Mouse (Mus musculus) intestine, embryonic 16.5 days (tissue): Measurements from ENCODE around the gene Lacc1. TPM values are rescaled to one million over a fixed set of nuclear protein-coding genes. Genes with fewer than 3 reads are reported as not detected.
"Not testable (repeated sequence)": the region's sequence is repeated elsewhere in the genome, so short reads cannot be mapped to it uniquely, and the experiment has no call there.

Source experiments
- ATAC-seq: fragments of 200-750 bp; cut with Nextera tagmentation; 2 replicates; pipeline ENCODE4 v1.8.0; 2017; ENCODE audit warnings: moderate TSS enrichment, moderate library complexity
- H3K27ac ChIP-seq: fragments of 300-500 bp; sonication (generic); 2 replicates; pipeline ENCODE4 v1.5.1; 2014; ENCODE audit warnings: mild to moderate bottlenecking, low read length
- H3K27me3 ChIP-seq: fragments of 300-500 bp; sonication (generic); replicated peaks from 2 replicates; pipeline ENCODE4 v1.6.1; 2014; ENCODE audit warnings: low read length, control low read depth, mixed read lengths; ENCODE audit not compliant: control insufficient read depth, insufficient read depth
- H3K36me3 ChIP-seq: fragments of 300-500 bp; sonication (generic); 2 replicates; pipeline ENCODE4 v1.6.1; 2014; ENCODE audit warnings: low read length, control low read depth; ENCODE audit not compliant: control insufficient read depth, insufficient read depth
- H3K4me1 ChIP-seq: fragments of 300-500 bp; sonication (generic); 2 replicates; pipeline ENCODE4 v1.6.1; 2014; ENCODE audit warnings: low read length, control low read depth, mixed read lengths; ENCODE audit not compliant: control insufficient read depth, insufficient read depth
- H3K4me2 ChIP-seq: fragments of 300-500 bp; sonication (generic); 2 replicates; pipeline ENCODE4 v1.6.1; 2014; ENCODE audit warnings: low read depth, low read length, control low read depth
- H3K4me3 ChIP-seq: fragments of 300-500 bp; sonication (generic); 2 replicates; pipeline ENCODE4 v1.5.1; 2014; ENCODE audit warnings: mild to moderate bottlenecking, low read length
- H3K9ac ChIP-seq: fragments of 300-500 bp; sonication (generic); 2 replicates; pipeline ENCODE4 v1.6.1; 2014; ENCODE audit warnings: low read depth, low read length
- H3K9me3 ChIP-seq: fragments of 300-500 bp; sonication (generic); 2 replicates; pipeline ENCODE4 v1.6.1; 2016; ENCODE audit warnings: low read length, control low read depth; ENCODE audit not compliant: control insufficient read depth
- WGBS: fragments of 180-500 bp; shearing (Covaris S2); extraction: QIAGEN DNeasy Blood & Tissue Kit; methylation state at CpG from one replicate; pipeline ENCODE4 v1.1.7; 2014; 5-methylcytosine and 5-hydroxymethylcytosine counted together
- polyA plus RNA-seq: library from polyadenylated mRNA; unstranded; fragments of >200 nt; fragmentation: Nextera tagmentation; extraction: Ambion mirVana; gene quantifications from 2 replicates; pipeline ENCODE4 v1.2.1, GENCODE M21; 2015

Gene Lacc1
- polyA plus RNA-seq, 1 experiment from 2014 or later, result 8.8 TPM

DNA sequence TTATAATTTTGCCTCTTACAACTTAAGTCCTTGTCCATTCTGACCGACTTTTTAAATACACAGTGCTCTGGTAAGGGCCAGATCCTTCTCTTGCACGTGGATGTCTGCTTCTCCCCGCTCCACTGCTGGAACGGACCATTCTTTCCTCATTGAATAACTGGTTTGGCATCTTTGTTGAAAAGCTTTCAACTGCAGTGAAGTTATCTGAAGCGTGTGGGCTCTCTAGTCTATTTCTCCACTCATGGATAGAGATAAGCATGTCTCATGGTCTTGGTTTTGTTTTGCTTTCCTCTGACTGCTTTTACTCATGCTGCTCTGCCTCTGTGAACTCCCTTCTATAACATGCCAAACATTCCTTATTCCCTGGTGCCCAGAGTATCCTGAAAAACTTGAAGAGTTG is 4.3 kb downstream of the Lacc1 start:
- Histone ChIP-seq H3K9ac (no peak overlapping the region), H3K36me3 (no peaks in the 10 kb centered on the region), H3K4me3 (no peak overlapping the region), H3K4me2 (no peak overlapping the region), H3K9me3 (no peaks in the 10 kb centered on the region), H3K27ac (no peak overlapping the region), H3K4me1 (no peaks in the 10 kb centered on the region), H3K27me3 (no peaks in the 10 kb centered on the region)
- no peak for ATAC-seq
- WGBS, result 58% methylated on average over 5 of the region's 5 CpGs

DNA sequence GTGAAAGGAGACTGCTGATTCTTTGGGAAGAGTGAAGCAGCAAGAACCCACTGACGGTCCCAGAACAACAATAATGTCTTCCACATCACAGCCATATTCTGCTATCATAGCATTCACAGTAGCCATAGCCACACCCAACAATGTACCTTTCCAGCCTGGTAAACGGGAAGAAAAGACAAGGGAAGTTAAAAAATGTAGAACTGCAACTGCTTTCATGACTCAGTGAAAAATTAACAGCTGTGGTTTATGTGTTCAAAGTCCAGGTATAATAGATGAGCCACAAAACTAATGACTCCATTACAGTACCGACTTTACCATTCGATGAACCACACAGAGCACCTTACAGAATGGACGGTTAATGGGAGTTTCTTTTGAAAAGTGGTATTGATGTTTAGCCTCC is 5.9 kb downstream of the Lacc1 start:
- Histone ChIP-seq H3K4me3 (no peak overlapping the region), H3K36me3 (no peaks in the 10 kb centered on the region), H3K4me1 (no peaks in the 10 kb centered on the region), H3K27ac (no peak overlapping the region), H3K9me3 (no peaks in the 10 kb centered on the region), H3K9ac (no peak overlapping the region), H3K4me2 (no peak overlapping the region), H3K27me3 (no peaks in the 10 kb centered on the region)
- WGBS, result 72% methylated on average over 5 of the region's 5 CpGs
- peak; percentile 66 for ATAC-seq

DNA sequence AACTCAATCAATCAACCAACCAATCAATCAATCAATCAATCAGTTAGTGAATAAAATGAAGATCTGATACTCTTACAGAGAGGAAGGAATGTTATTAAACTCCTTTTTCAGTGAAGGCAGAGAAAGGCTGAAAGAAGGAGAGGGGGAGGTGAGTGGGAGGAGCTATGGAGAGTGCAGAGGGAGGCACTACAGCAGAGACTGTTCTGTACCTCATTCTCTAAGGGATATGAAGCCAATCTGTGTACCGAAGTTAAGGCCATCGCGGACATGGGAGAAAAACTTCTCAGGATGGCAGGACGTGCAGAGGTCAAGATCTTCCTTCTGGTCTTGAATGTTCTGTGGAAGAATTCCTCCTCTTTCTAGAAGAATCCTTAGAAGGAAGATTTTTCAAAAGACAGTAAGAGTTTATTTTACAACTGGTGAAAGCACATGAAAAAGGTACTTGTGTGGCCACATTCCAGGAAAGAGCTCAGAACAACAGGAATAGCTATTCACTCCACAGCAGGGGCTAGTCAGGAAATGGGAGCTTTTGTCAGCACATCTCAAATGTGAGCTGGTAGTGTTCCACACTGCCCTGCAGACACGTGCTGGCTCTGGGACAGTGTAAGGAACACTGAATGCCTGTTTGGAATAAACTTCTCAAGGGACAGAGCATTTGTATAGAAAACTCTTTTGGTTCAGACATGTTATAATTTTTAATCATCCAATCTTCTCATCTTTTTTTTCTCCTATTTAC is 7.2 kb downstream of the Lacc1 start:
- Histone ChIP-seq H3K4me3 (no peak overlapping the region), H3K4me2 (no peak overlapping the region), H3K27me3 (no peaks in the 10 kb centered on the region), H3K36me3 (no peaks in the 10 kb centered on the region), H3K9ac (no peak overlapping the region), H3K4me1 (no peaks in the 10 kb centered on the region), H3K9me3 (no peaks in the 10 kb centered on the region), H3K27ac (no peak overlapping the region)
- 61% methylated on average over 5 of the region's 5 CpGs for WGBS
- no peak for ATAC-seq

DNA sequence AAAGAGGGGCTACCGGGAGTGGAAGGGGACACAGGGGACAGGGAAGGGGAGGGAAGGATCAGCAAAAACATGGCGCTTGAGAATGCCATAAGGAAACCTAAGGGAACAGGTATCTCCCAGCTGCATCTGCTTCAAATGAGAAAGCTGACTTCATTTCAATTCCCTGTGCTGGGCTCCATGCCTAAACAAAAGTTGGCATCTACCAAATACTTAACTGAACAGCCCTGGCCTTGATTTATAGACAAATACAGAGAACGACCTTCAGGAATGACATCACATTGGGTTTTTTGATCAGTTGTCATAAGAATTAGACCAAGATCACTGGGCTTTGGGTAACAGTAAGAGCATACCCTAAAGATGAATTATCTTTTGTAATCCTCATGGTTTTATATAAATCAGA is 12.2 kb downstream of the Lacc1 start:
- no peaks in the 10 kb centered on the region for H3K9me3 ChIP-seq

DNA sequence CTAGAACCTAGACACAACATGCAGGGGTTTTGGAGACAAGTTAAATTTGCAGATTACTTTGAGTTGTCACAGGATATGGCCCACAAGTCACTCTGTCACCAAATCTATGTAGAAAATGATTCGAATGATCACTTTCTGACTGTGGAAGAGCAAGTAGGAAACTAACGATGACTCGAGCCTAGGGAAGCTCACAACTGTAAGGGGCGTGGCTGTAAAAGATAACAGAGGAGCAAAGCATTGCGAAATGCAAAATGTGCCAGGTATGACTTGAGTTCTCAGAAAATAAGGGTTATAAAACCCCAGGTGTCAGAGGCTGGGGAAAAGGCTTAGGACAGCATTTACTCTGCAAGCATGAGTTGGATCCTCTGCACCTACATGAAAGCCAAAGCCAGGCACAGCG is 19.5 kb downstream of the Lacc1 start:
- Histone ChIP-seq H3K9ac (no peak overlapping the region), H3K36me3 (no peaks in the 10 kb centered on the region), H3K27me3 (no peaks in the 10 kb centered on the region), H3K9me3 (no peaks in the 10 kb centered on the region), H3K4me3 (0 out of 2 replicates have a peak overlapping the region, but pooled peaks have one; percentile 6), H3K27ac (peak overlapping the region; percentile 29), H3K4me1 (no peaks in the 10 kb centered on the region), H3K4me2 (peak overlapping the region; percentile 47)
- 60% methylated on average over 6 of the region's 6 CpGs for WGBS
- ATAC-seq, result peak; percentile 97

More for the DNA sequence above, 12.2 kb downstream of the Lacc1 start:
- Histone ChIP-seq H3K4me3 (no peak overlapping the region), H3K4me1 (no peaks in the 10 kb centered on the region), H3K4me2 (no peak overlapping the region), H3K27ac (no peak overlapping the region), H3K27me3 (no peaks in the 10 kb centered on the region), H3K36me3 (no peaks in the 10 kb centered on the region), H3K9ac (no peak overlapping the region)
- 83% methylated on average over 3 of the region's 3 CpGs for WGBS
- no peak for ATAC-seq

DNA sequence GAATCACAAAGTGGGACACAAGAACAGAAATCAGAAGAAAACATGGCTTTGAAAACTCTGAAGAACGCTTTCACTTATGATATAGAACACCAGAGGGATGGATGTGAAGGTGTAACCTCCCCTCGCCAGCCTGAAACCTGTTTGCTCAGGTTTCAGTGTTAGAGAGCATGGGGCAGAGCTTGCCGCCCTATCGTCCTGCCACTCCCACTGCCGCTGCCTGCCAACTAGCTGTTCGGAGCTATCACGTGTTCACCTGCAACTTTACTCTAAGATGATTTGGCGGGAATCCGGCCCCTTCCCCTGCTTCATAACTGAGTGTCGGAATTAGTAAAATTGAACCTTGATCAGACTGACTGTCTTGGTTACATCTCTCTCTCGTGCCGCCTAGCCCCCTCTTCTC is 19.9 kb downstream of the Lacc1 start:
- 44% methylated on average over 12 of the region's 12 CpGs for WGBS
- H3K9ac ChIP-seq, H3K27ac ChIP-seq, H3K27me3 ChIP-seq, H3K9me3 ChIP-seq, H3K36me3 ChIP-seq, H3K4me1 ChIP-seq: not testable (repeated sequence)
- Histone ChIP-seq H3K4me2 (peak overlapping the region; percentile 47), H3K4me3 (0 out of 2 replicates have a peak overlapping the region, but pooled peaks have one; percentile 6)
- ATAC-seq, result peak; percentile 80

DNA sequence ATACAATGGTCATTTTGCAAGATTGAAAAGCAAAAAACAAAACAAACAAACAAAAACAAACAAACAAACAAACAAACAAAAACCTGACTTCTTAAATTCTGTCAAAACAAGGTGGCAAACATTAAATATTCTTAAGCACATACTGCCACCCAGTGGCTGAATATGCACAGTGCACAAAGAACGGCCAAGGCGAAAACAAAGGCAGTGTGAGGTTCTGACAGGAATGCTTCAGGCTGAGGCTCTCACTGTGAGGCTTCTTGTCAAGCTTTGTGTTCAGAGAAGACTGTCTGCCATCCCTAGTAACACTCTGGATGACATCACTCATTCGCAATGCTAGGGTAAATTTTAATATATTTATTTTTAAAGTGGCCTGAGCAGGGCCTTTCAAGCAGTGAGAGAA is 24.9 kb downstream of the Lacc1 start:
- no peaks in the 10 kb centered on the region for H3K9me3 ChIP-seq
- no peak overlapping the region for H3K4me3 ChIP-seq
- 8% methylated on average over 3 of the region's 3 CpGs for WGBS
- H3K36me3 ChIP-seq, result no peaks in the 10 kb centered on the region
- peak; percentile 49; the same call in 1 of the 2 replicates for ATAC-seq
- no peak overlapping the region for H3K27ac ChIP-seq
- H3K4me2 ChIP-seq, result no peak overlapping the region
- H3K27me3 ChIP-seq, result no peaks in the 10 kb centered on the region
- no peak overlapping the region for H3K9ac ChIP-seq
- no peaks in the 10 kb centered on the region for H3K4me1 ChIP-seq

DNA sequence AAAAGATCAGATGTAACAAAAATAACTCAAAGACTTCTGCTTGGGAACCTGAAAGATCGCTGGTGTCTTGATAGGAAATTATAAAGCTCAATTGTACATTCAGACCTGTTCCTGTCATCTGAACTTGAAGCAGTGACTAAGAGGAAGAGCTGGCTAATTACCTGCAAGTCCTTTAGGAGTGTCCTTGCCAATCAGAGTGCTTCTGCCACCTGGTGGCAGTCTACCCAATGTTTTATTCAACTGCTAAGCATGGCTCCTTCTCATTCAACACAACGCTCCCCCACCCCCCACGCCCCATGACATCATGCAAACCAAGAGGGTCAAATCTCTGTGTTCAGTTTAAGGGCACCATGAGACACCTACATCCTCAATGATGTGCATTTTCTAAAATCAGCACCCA is 28.5 kb downstream of the Lacc1 start:
- Histone ChIP-seq H3K36me3 (no peaks in the 10 kb centered on the region), H3K4me3 (no peak overlapping the region), H3K27me3 (no peaks in the 10 kb centered on the region), H3K4me1 (0 out of 2 replicates have a peak, but pooled peaks cover 3% of the 10 kb centered on the region), H3K27ac (no peak overlapping the region), H3K4me2 (no peak overlapping the region; the same call in 1 of the 2 replicates), H3K9ac (no peak overlapping the region), H3K9me3 (no peaks in the 10 kb centered on the region)
- ATAC-seq, result peak; percentile 66
- 19% methylated on average over 3 of the region's 3 CpGs for WGBS

DNA sequence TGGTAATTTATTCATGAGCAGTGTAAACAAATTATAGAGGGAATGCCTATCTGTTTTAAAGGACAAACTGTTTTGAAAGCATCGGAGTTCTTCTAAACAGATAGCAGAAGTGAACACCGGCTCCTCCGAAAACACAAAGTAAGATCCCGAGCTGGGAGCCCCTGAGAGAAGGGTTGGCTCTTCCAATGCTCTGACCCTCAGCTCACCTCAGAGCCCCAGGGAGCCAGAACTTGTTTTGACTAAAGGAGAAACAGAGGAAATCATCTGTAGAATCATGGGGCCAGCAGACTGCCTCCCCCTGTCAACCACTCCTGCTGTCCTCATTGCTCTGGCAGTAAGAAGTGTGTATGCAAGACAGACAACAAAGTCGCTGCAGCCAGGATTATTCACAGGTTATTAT is 31.1 kb downstream of the Lacc1 start:
- Histone ChIP-seq H3K4me1 (0 out of 2 replicates have a peak, but pooled peaks cover 3% of the 10 kb centered on the region), H3K27ac (no peak overlapping the region), H3K4me3 (no peak overlapping the region), H3K9me3 (no peaks in the 10 kb centered on the region), H3K36me3 (no peaks in the 10 kb centered on the region), H3K9ac (no peak overlapping the region), H3K27me3 (no peaks in the 10 kb centered on the region), H3K4me2 (no peak overlapping the region)
- no peak for ATAC-seq
- 53% methylated on average over 5 of the region's 5 CpGs for WGBS

DNA sequence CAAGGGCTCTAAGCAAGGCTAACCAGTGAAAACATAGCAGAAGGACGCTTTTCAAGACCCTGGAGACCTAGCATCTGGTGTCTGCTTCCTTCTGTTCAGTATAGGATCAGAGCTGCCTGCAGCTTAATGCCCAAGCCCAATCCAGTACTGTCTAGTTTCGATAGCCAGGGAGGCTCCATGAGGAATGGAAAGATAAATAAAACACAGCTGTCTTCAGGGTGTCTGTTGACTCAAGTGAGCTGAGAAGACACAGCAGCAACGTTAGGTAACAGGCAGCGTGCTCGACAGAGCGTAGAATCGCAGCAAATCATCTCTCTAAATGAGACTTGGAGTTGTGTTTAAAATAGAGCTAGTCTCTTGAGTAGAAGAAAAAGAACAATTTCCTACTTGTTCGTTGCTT is 32.0 kb downstream of the Lacc1 start:
- Histone ChIP-seq H3K36me3 (no peaks in the 10 kb centered on the region), H3K9ac (no peak overlapping the region), H3K27me3 (no peaks in the 10 kb centered on the region), H3K4me2 (no peak overlapping the region), H3K27ac (peak overlapping the region; percentile 43), H3K4me1 (0 out of 2 replicates have a peak, but pooled peaks cover 3% of the 10 kb centered on the region), H3K9me3 (no peaks in the 10 kb centered on the region), H3K4me3 (no peak overlapping the region)
- ATAC-seq, result peak; percentile 64
- WGBS, result 40% methylated on average over 8 of the region's 8 CpGs
